Mouse (Mus musculus) midbrain, postnatal 0 days (tissue): ENCODE data around the gene Itsn1. TPM values are rescaled to one million over a fixed set of nuclear protein-coding genes. Genes with fewer than 3 reads are reported as not detected.

Experiments used
- ATAC-seq: fragments of 200-750 bp; cut with Nextera tagmentation; 2 replicates; pipeline ENCODE4 v1.8.0; 2017; ENCODE audit warnings: moderate number of reproducible peaks, mild to moderate bottlenecking, moderate TSS enrichment, moderate library complexity; ENCODE audit not compliant: low FRiP score
- DNase-seq: peaks from one replicate; pipeline ENCODE4 v3.0.0-alpha.2; 2015; ENCODE audit warnings: low spot score
- H3K27ac ChIP-seq: fragments of 300-500 bp; sonication (generic); 2 replicates; pipeline ENCODE4 v1.5.1; 2014; ENCODE audit warnings: low read depth, mild to moderate bottlenecking, low read length, mixed read lengths
- H3K27me3 ChIP-seq: fragments of 300-500 bp; sonication (generic); 2 replicates; pipeline ENCODE4 v1.6.1; 2014; ENCODE audit warnings: low read length, control low read depth, mixed read lengths; ENCODE audit not compliant: insufficient read depth
- H3K36me3 ChIP-seq: fragments of 300-500 bp; sonication (generic); 2 replicates; pipeline ENCODE4 v1.6.1; 2014; ENCODE audit warnings: low read length, control low read depth, mixed read lengths; ENCODE audit not compliant: insufficient read depth
- H3K4me1 ChIP-seq: fragments of 300-500 bp; sonication (generic); 2 replicates; pipeline ENCODE4 v1.6.1; 2014; ENCODE audit warnings: mild to moderate bottlenecking, control low read depth, antibody characterized with exemption, low read length, mixed read lengths; ENCODE audit not compliant: insufficient read depth
- H3K4me2 ChIP-seq: fragments of 300-500 bp; sonication (generic); 2 replicates; pipeline ENCODE4 v1.6.1; 2014; ENCODE audit warnings: low read depth, mild to moderate bottlenecking, low read length, mixed read lengths; ENCODE audit not compliant: poor library complexity, severe bottlenecking
- H3K4me3 ChIP-seq: fragments of 300-500 bp; sonication (generic); 2 replicates; pipeline ENCODE4 v1.5.1; 2014; ENCODE audit warnings: low read depth, mild to moderate bottlenecking, low read length, moderate library complexity
- H3K9ac ChIP-seq: fragments of 300-500 bp; sonication (generic); replicated peaks from 2 replicates; pipeline ENCODE4 v1.6.1; 2014; ENCODE audit warnings: mild to moderate bottlenecking, low read length, moderate library complexity, mixed read lengths; ENCODE audit not compliant: poor library complexity, severe bottlenecking
- H3K9me3 ChIP-seq: fragments of 300-500 bp; sonication (generic); 2 replicates; pipeline ENCODE4 v1.6.1; 2016; ENCODE audit warnings: low read length, control low read depth
- CTCF ChIP-seq: IDR thresholded peaks from 2 replicates; pipeline ENCODE4 v1.5.1; 2016; ENCODE audit warnings: antibody characterized with exemption, mild to moderate bottlenecking
- WGBS: fragments of 180-500 bp; shearing (Covaris S2); extraction: QIAGEN DNeasy Blood & Tissue Kit; methylation state at CpG from one replicate; pipeline ENCODE4 v1.1.7; 2014; 5-methylcytosine and 5-hydroxymethylcytosine counted together
- polyA plus RNA-seq: library from polyadenylated mRNA; unstranded; fragments of >200 nt; fragmentation: Nextera tagmentation; extraction: Ambion mirVana; gene quantifications from 2 replicates; pipeline ENCODE4 v1.2.1, GENCODE M21; 2015
- total RNA-seq: library from RNA; depleted of rRNA; stranded (reverse); fragments of >200 nt; gene quantifications from 2 replicates; pipeline ENCODE4 v1.2.3, GENCODE M21; 2014

Gene Itsn1
- total and polyA plus RNA-seq, 2 experiments from 2014 or later = 34.0 to 78.7 TPM

GRCm38 (mm10) chr16:91903801-91904506, 174.9 kb downstream of the Itsn1 start:
- Histone ChIP-seq H3K9ac (no peak overlapping the region), H3K4me2 (no peak overlapping the region), H3K4me3 (no peak overlapping the region), H3K9me3 (no peaks in the 10 kb centered on the region), H3K36me3 (peaks cover 29% of the 10 kb centered on the region), H3K27ac (no peak overlapping the region), H3K4me1 (no peaks in the 10 kb centered on the region), H3K27me3 (no peaks in the 10 kb centered on the region)
- TF ChIP-seq CTCF = no peak
- WGBS = 90% methylated on average over 13 of the region's 13 CpGs
- DNase-seq = peak; percentile 86
- peak; percentile 35; the same call in 1 of the 2 replicates for ATAC-seq

DNA sequence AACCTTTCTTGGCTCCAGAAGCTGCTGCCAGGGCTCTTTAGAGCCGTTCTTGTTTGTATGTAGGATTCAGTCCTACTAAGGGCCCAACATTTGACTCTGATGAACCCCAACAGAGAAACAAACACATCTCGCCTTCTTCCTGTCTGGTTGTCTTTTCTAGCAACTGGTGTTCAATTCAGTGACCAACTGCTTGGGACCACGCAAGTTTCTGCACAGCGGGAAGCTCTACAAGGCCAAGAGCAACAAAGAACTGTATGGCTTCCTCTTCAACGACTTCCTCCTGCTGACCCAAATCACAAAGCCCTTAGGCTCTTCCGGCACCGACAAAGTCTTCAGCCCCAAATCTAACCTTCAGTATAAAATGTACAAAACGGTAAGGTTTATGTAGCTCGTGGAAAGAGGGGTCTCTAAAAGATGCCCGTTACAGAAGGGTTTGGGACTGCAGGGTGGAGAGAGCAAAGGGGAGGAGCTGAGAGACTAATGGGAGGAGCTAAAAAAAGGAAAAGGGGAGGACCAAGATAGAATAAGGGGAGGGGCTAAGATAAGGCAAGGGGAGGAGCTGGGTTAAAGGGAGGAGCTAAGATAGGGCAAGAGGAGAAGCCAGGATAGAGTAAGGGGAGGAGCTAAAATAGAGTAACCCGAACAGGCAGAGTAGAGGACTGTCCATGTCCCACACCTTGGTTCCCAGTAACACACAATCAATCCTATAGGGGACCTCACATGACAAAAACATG, 176.2 kb downstream of the Itsn1 start:
- no peak overlapping the region for H3K4me3 ChIP-seq
- H3K4me1 ChIP-seq = no peaks in the 10 kb centered on the region
- DNase-seq (no peak), ATAC-seq (no peak)
- peaks cover 36% of the 10 kb centered on the region for H3K36me3 ChIP-seq
- H3K9me3 ChIP-seq = no peaks in the 10 kb centered on the region
- no peak overlapping the region for H3K4me2 ChIP-seq
- no peak for TF ChIP-seq CTCF
- no peak overlapping the region for H3K27ac ChIP-seq
- H3K9ac ChIP-seq = no peak overlapping the region
- H3K27me3 ChIP-seq = no peaks in the 10 kb centered on the region
- WGBS = 83% methylated on average over 11 of the region's 11 CpGs

DNA sequence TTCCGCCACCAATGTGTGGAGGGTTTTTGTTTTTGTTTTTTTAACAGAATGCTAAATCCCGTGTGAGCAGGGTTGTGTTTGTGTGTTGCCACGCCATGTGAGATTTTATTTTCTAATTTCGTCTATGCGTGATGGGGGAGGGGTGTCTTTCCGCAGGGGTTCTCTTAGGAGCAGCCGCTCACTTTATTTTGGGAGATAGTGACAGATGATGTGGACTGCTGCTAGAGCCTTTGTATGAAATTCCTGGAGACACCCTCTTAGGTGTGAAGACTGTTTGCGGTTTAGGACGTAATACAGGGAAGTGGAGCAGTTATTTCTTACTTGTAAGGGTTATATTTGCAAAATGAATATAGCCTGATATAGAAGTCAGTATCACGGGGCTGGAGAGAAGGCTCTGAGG, 176.9 kb downstream of the Itsn1 start:
- H3K36me3 ChIP-seq = peaks cover 36% of the 10 kb centered on the region
- ATAC-seq (no peak), DNase-seq (no peak)
- H3K27ac ChIP-seq = no peak overlapping the region
- no peak for TF ChIP-seq CTCF
- no peaks in the 10 kb centered on the region for H3K9me3 ChIP-seq
- no peaks in the 10 kb centered on the region for H3K4me1 ChIP-seq
- no peak overlapping the region for H3K4me3 ChIP-seq
- no peak overlapping the region for H3K9ac ChIP-seq
- H3K4me2 ChIP-seq = no peak overlapping the region
- H3K27me3 ChIP-seq = no peaks in the 10 kb centered on the region
- 90% methylated on average over 10 of the region's 10 CpGs for WGBS

- DNase-seq (no peak), ATAC-seq (no peak)
- no peaks in the 10 kb centered on the region for H3K4me1 ChIP-seq
- no peaks in the 10 kb centered on the region for H3K9me3 ChIP-seq
- H3K4me3 ChIP-seq = no peak overlapping the region
- no peak for TF ChIP-seq CTCF
- H3K4me2 ChIP-seq = no peak overlapping the region
- no peak overlapping the region for H3K27ac ChIP-seq
- no peak overlapping the region for H3K9ac ChIP-seq
- WGBS = 90% methylated on average over 5 of the region's 5 CpGs
- H3K27me3 ChIP-seq = no peaks in the 10 kb centered on the region
- peaks cover 34% of the 10 kb centered on the region for H3K36me3 ChIP-seq
These were observed 177.6 kb downstream of the Itsn1 start for GRCm38 (mm10) chr16:91906672-91907071.

GRCm38 (mm10) chr16:91907158-91907557, 178.1 kb downstream of the Itsn1 start:
- no peak for TF ChIP-seq CTCF
- Histone ChIP-seq H3K27ac (no peak overlapping the region), H3K4me2 (no peak overlapping the region), H3K9ac (no peak overlapping the region), H3K27me3 (no peaks in the 10 kb centered on the region), H3K36me3 (peaks cover 38% of the 10 kb centered on the region), H3K9me3 (no peaks in the 10 kb centered on the region), H3K4me3 (no peak overlapping the region), H3K4me1 (no peaks in the 10 kb centered on the region)
- 84% methylated on average over 11 of the region's 11 CpGs for WGBS
- DNase-seq (no peak), ATAC-seq (no peak)
